Mouse (Mus musculus): Measurements from ENCODE around the gene Olfr808.

Gene Olfr808

GRCm38 (mm10) chr10:129765182-129765581, at the start of gene Olfr808:
Olfr808 (plus strand) TSS chr10:129765482.
- no peak for DNase-seq

GRCm38 (mm10) chr10:129729275-129729674, 36.0 kb upstream of the Olfr808 start, which contains the start of gene Olfr805:
Olfr805 (minus strand) TSS chr10:129729375.
- no peak for DNase-seq

- no peak for DNase-seq
Observed at GRCm38 (mm10) chr10:129741821-129742220, 23.5 kb upstream of the Olfr808 start, which contains the start of gene Olfr806. Olfr806 (minus strand) TSS chr10:129741921.

GRCm38 (mm10) chr10:129757693-129758092, 7.6 kb upstream of the Olfr808 start, which contains the start of gene Olfr807:
Olfr807 (minus strand) TSS chr10:129757793.
- no peak for DNase-seq

- DNase-seq, result no peak
Observed at GRCm38 (mm10) chr10:129774338-129774737, 9.1 kb downstream of the Olfr808 start, which contains the start of gene Olfr809. Olfr809 (plus strand) TSS chr10:129774638.

GRCm38 (mm10) chr10:129778123-129778522, 12.8 kb downstream of the Olfr808 start:
- no peak for DNase-seq

GRCm38 (mm10) chr10:129794817-129795216, 29.5 kb downstream of the Olfr808 start, which contains the start of gene Olfr810:
Olfr810 (minus strand) TSS chr10:129794917.
- no peak for DNase-seq

- DNase-seq, result no peak
Observed at GRCm38 (mm10) chr10:129804296-129804695, 39.0 kb downstream of the Olfr808 start, which contains the start of gene Olfr811. Olfr811 (minus strand) TSS chr10:129804396.

Data from cerebellum, postnatal 10 days (tissue).